Mouse (Mus musculus) forebrain, embryonic 12.5 days (tissue): ENCODE results near the gene Zdbf2. TPM values are rescaled to one million over a fixed set of nuclear protein-coding genes. Genes with fewer than 3 reads are reported as not detected.

Source experiments
- ATAC-seq: fragments of 200-750 bp; cut with Nextera tagmentation; 2 replicates; pipeline ENCODE4 v1.8.0; 2017; ENCODE audit warnings: moderate TSS enrichment; ENCODE audit not compliant: low FRiP score
- H3K27ac ChIP-seq: fragments of 300-500 bp; sonication (generic); 2 replicates; pipeline ENCODE4 v1.5.1; 2016; ENCODE audit warnings: mild to moderate bottlenecking
- H3K27me3 ChIP-seq: fragments of 300-500 bp; sonication (generic); 2 replicates; pipeline ENCODE4 v1.6.1; 2016; ENCODE audit warnings: mild to moderate bottlenecking
- H3K36me3 ChIP-seq: fragments of 300-500 bp; sonication (generic); replicated peaks from 2 replicates; pipeline ENCODE4 v1.6.1; 2016; ENCODE audit warnings: mild to moderate bottlenecking
- H3K4me1 ChIP-seq: fragments of 300-500 bp; sonication (generic); 2 replicates; pipeline ENCODE4 v1.6.1; 2016
- H3K4me2 ChIP-seq: fragments of 300-500 bp; sonication (generic); 2 replicates; pipeline ENCODE4 v1.6.1; 2016; ENCODE audit warnings: mild to moderate bottlenecking, moderate library complexity
- H3K4me3 ChIP-seq: fragments of 300-500 bp; sonication (generic); replicated peaks from 2 replicates; pipeline ENCODE4 v1.5.1; 2016; ENCODE audit warnings: mild to moderate bottlenecking
- H3K9ac ChIP-seq: fragments of 300-500 bp; sonication (generic); 2 replicates; pipeline ENCODE4 v1.6.1; 2016; ENCODE audit warnings: mild to moderate bottlenecking
- H3K9me3 ChIP-seq: fragments of 300-500 bp; sonication (generic); 2 replicates; pipeline ENCODE4 v1.6.1; 2016
- WGBS: fragments of 180-500 bp; shearing (Covaris S2); methylation state at CpG from one replicate; pipeline ENCODE4 v1.1.7; 2016; 5-methylcytosine and 5-hydroxymethylcytosine counted together
- polyA plus RNA-seq: library from polyadenylated mRNA; unstranded; fragments of >200 nt; fragmentation: Nextera tagmentation; extraction: Ambion mirVana; gene quantifications from 2 replicates; pipeline ENCODE4 v1.2.1, GENCODE M21; 2016

Zdbf2 gene
- polyA plus RNA-seq, result 40.4 and 43.9 TPM in 2 replicates

- Histone ChIP-seq H3K9me3 (no peaks in the 10 kb centered on the region), H3K36me3 (no peaks in the 10 kb centered on the region), H3K4me2 (peak within 1 kb of the TSS; percentile 54), H3K4me3 (peak within 1 kb of the TSS; percentile 73), H3K27me3 (peaks cover 63% of the 10 kb centered on the region), H3K27ac (peak within 1 kb of the TSS; percentile 89), H3K9ac (peak within 1 kb of the TSS; percentile 90), H3K4me1 (peaks cover 6% of the 10 kb centered on the region; the same call in 1 of the 2 replicates)
- peak; percentile 95 for ATAC-seq
- WGBS, result 1% methylated on average over 34 of the region's 49 CpGs
Observed at GRCm38 (mm10) chr1:63272741-63273338, at the start of gene Zdbf2. Gene Zdbf2, plus strand, starts transcription at chr1:63273265.

- Histone ChIP-seq H3K36me3 (no peaks in the 10 kb centered on the region), H3K9ac (no peak overlapping the region), H3K27me3 (no peaks in the 10 kb centered on the region), H3K27ac (no peak overlapping the region), H3K4me2 (no peak overlapping the region), H3K9me3 (no peaks in the 10 kb centered on the region), H3K4me1 (peaks cover 3% of the 10 kb centered on the region; the same call in 1 of the 2 replicates), H3K4me3 (no peak overlapping the region)
- ATAC-seq, result no peak
- 90% methylated on average over 4 of the region's 4 CpGs for WGBS
Observed at GRCm38 (mm10) chr1:63225009-63225408, 48.1 kb upstream of the Zdbf2 start.

DNA sequence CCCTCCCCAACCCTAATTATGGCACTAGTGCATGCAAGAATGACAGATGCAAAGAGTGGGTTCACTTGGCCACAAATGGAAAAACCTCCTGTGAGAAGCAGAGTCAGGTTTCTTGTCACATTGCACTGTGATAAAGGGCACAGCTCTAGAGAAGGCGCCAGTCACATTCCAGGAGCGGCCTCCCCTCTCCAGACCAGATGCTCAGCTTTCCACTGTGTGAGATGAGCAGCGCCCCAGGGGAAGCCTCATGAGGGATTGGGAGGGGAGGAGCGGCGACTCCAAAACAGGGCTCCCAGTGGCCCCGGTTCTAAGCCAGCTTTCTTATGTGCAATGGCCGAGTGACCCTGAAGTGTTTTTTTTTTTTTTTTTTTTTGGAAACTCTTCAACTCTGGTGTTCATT lies 47.2 kb upstream of the Zdbf2 start:
- H3K4me3 ChIP-seq, result no peak overlapping the region
- whole genome bisulfite sequencing, result 8% methylated on average over 7 of the region's 7 CpGs
- ATAC-seq, result no peak
- no peaks in the 10 kb centered on the region for H3K9me3 ChIP-seq
- no peak overlapping the region for H3K27ac ChIP-seq
- H3K4me1 ChIP-seq, result peaks cover 3% of the 10 kb centered on the region; the same call in 1 of the 2 replicates
- no peak overlapping the region for H3K9ac ChIP-seq
- H3K4me2 ChIP-seq, result no peak overlapping the region
- no peaks in the 10 kb centered on the region for H3K27me3 ChIP-seq
- no peaks in the 10 kb centered on the region for H3K36me3 ChIP-seq

DNA sequence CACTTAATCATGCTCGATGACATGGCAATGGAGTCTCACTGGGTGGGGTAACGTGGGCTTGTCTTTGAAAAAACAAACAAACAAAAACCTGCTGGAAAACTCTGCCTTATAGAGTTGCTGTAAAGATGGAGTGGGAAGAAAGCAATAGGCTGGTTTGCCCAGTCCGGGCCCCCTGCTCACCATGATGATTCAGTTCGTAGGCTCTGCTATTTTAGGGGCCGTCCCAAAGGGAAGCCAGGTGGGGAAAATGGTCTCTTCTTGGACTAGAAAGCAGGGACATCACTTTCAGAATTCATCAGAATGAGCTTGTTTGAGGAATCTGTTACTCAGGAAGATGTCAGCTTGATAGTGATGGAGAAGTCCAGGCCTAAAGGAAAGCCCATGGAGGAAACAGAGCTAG lies 45.8 kb upstream of the Zdbf2 start:
- Histone ChIP-seq H3K9ac (no peak overlapping the region), H3K27me3 (no peaks in the 10 kb centered on the region), H3K4me1 (peaks cover 3% of the 10 kb centered on the region; the same call in 1 of the 2 replicates), H3K27ac (no peak overlapping the region), H3K36me3 (no peaks in the 10 kb centered on the region), H3K4me2 (no peak overlapping the region), H3K4me3 (no peak overlapping the region), H3K9me3 (no peaks in the 10 kb centered on the region)
- WGBS, result 85% methylated on average over 5 of the region's 5 CpGs
- ATAC-seq, result no peak

DNA sequence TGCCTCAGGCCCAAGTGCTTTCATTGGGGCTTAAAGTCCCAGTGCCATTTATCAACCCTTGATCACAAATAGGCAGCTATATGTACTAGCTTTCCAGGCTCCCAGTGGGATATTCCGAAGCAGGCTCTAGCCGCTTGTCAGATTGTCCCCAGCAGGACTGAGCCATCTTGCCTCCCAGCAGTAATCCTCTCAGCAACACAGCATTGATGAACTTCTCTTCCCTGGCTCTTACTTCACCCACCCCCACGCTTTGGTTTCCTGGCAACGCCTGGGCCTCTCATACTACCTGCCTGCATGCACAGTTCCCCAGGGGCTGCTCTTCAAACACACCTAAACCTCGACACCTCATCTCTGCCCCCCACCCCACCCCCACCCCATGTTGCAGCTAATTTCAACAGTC lies 35.7 kb upstream of the Zdbf2 start:
- no peak overlapping the region for H3K4me3 ChIP-seq
- no peak overlapping the region for H3K4me2 ChIP-seq
- 12% methylated on average over 5 of the region's 5 CpGs for WGBS
- H3K27me3 ChIP-seq, result no peaks in the 10 kb centered on the region
- no peak overlapping the region for H3K9ac ChIP-seq
- no peaks in the 10 kb centered on the region for H3K36me3 ChIP-seq
- peaks cover 8% of the 10 kb centered on the region for H3K4me1 ChIP-seq
- no peak overlapping the region for H3K27ac ChIP-seq
- no peaks in the 10 kb centered on the region for H3K9me3 ChIP-seq
- peak; percentile 41; the same call in 1 of the 2 replicates for ATAC-seq

DNA sequence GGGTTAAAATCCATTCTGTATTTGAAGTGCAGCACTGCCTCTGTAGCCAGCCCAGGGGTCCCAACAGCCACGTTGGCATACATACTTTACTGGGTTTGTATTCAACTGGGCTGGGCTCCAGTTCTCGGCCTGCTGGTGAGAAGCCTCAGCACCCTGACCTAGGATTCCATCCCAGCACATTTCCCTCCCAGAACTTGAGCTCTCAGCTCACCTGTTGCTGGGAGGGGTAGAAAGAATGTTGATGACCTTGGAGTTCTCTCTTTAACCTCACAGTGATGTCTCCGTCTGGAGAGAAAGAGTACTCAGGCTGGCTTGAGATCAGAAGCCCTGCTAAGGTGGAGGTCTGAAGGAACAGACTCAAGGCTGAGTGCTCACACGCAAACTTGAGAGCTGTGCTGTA lies 33.8 kb upstream of the Zdbf2 start:
- H3K27ac ChIP-seq, result no peak overlapping the region
- WGBS, result 57% methylated on average over 4 of the region's 4 CpGs
- no peaks in the 10 kb centered on the region for H3K9me3 ChIP-seq
- H3K4me3 ChIP-seq, result no peak overlapping the region
- H3K4me1 ChIP-seq, result peaks cover 8% of the 10 kb centered on the region
- no peak for ATAC-seq
- no peaks in the 10 kb centered on the region for H3K36me3 ChIP-seq
- no peak overlapping the region for H3K4me2 ChIP-seq
- H3K27me3 ChIP-seq, result 0 out of 2 replicates have a peak, but pooled peaks cover 3% of the 10 kb centered on the region
- H3K9ac ChIP-seq, result no peak overlapping the region

- Histone ChIP-seq H3K27ac (no peak overlapping the region), H3K4me2 (no peak overlapping the region), H3K9me3 (no peaks in the 10 kb centered on the region), H3K4me3 (no peak overlapping the region), H3K36me3 (no peaks in the 10 kb centered on the region), H3K9ac (no peak overlapping the region), H3K4me1 (peaks cover 8% of the 10 kb centered on the region), H3K27me3 (0 out of 2 replicates have a peak, but pooled peaks cover 3% of the 10 kb centered on the region)
- ATAC-seq, result no peak
- 92% methylated on average over 8 of the region's 8 CpGs for WGBS
Observed at GRCm38 (mm10) chr1:63239751-63240150, 33.3 kb upstream of the Zdbf2 start.

- ATAC-seq, result no peak
- WGBS, result 45% methylated on average over 4 of the region's 4 CpGs
- no peak overlapping the region for H3K27ac ChIP-seq
Observed at GRCm38 (mm10) chr1:63243854-63244253, 29.2 kb upstream of the Zdbf2 start.

GRCm38 (mm10) chr1:63246862-63247521 lies 26.1 kb upstream of the Zdbf2 start:
- under 1% methylated on average over 16 of the region's 16 CpGs for WGBS
- peak; percentile 90 for ATAC-seq
- Histone ChIP-seq H3K36me3 (no peaks in the 10 kb centered on the region), H3K9ac (no peak overlapping the region; the same call in 1 of the 2 replicates), H3K27ac (peak overlapping the region; percentile 67), H3K9me3 (no peaks in the 10 kb centered on the region), H3K4me1 (peaks cover 26% of the 10 kb centered on the region), H3K4me3 (peak overlapping the region; percentile 23), H3K4me2 (peak overlapping the region; percentile 55), H3K27me3 (peaks cover 39% of the 10 kb centered on the region)

More at GRCm38 (mm10) chr1:63243854-63244253, 29.2 kb upstream of the Zdbf2 start:
- no peaks in the 10 kb centered on the region for H3K9me3 ChIP-seq
- H3K4me2 ChIP-seq, result no peak overlapping the region
- no peak overlapping the region for H3K9ac ChIP-seq
- no peaks in the 10 kb centered on the region for H3K36me3 ChIP-seq
- peaks cover 13% of the 10 kb centered on the region for H3K27me3 ChIP-seq
- H3K4me1 ChIP-seq, result peaks cover 20% of the 10 kb centered on the region
- no peak overlapping the region for H3K4me3 ChIP-seq

DNA sequence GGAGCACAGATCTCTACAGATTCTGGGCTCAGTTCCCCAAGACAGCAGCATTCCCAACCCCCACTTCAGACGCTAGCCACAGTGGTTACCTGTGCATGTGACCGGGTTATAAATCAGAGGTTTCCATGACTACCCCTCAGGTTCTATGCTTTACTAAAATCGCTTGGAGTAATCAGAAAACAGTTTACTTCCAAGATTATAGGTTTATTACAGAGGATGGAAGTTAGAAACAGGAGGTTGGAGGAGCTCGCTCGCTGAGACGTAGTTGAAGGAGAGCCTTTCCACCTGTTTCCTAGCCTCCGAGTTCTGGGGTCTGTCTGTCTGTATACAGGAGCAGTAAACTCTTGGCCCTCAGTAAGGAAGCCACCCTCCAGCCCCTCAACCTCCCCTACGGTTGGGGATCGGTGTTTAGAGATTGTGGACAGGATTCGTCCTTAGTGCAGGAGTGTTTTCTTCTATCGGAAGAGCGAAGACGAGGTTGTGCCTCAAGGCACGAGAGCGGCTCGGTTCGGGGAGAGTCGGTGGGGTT lies 25.2 kb upstream of the Zdbf2 start:
- WGBS, result under 1% methylated on average over 18 of the region's 18 CpGs
- H3K36me3 ChIP-seq, result no peaks in the 10 kb centered on the region
- no peaks in the 10 kb centered on the region for H3K9me3 ChIP-seq
- H3K27ac ChIP-seq, result peak overlapping the region; percentile 86
- peaks cover 48% of the 10 kb centered on the region for H3K27me3 ChIP-seq
- peaks cover 31% of the 10 kb centered on the region for H3K4me1 ChIP-seq
- peak overlapping the region; percentile 43 for H3K9ac ChIP-seq
- peak overlapping the region; percentile 38 for H3K4me3 ChIP-seq
- H3K4me2 ChIP-seq, result peak overlapping the region; percentile 55
- ATAC-seq, result peak; percentile 37; the same call in 1 of the 2 replicates

- Histone ChIP-seq H3K4me1 (peaks cover 36% of the 10 kb centered on the region), H3K9ac (peak overlapping the region; percentile 43), H3K36me3 (no peaks in the 10 kb centered on the region), H3K9me3 (no peaks in the 10 kb centered on the region), H3K27ac (peak overlapping the region; percentile 86), H3K27me3 (peaks cover 49% of the 10 kb centered on the region), H3K4me2 (peak overlapping the region; percentile 55), H3K4me3 (peak overlapping the region; percentile 38)
- ATAC-seq, result no peak
- 2% methylated on average over 44 of the region's 44 CpGs for WGBS
Observed at GRCm38 (mm10) chr1:63248360-63248851, 24.7 kb upstream of the Zdbf2 start.

DNA sequence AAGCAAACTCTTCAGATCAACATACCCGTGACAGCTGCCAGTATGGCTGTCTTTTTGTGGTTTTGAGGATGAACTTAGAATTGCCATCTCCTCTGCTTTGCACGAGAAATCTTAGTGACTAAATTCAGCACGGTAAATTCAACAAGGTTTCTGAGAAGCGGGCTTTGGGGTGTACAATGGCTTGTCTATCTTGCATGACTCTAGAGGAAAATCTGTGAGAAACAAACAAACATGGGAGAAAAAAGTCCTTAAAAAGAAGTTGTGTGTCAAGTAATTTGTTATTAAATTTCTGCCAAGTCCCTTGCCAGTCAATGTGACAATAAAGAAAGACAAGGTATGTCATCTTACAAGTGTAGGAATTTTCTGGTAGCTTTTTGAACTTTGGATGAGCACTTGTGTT lies 23.8 kb upstream of the Zdbf2 start:
- Histone ChIP-seq H3K4me3 (no peak overlapping the region), H3K4me1 (peaks cover 38% of the 10 kb centered on the region), H3K4me2 (no peak overlapping the region), H3K36me3 (no peaks in the 10 kb centered on the region), H3K9ac (no peak overlapping the region), H3K27me3 (peaks cover 54% of the 10 kb centered on the region), H3K9me3 (no peaks in the 10 kb centered on the region), H3K27ac (no peak overlapping the region)
- no peak for ATAC-seq
- 50% methylated on average over 4 of the region's 4 CpGs for WGBS
